Mouse (Mus musculus): ENCODE measurements around the gene Slc12a7. TPM values are rescaled to one million over a fixed set of nuclear protein-coding genes. Genes with fewer than 3 reads are reported as not detected.
A peak's percentile ranks its signal among the peaks of the same experiment; 100 is the strongest.

The Slc12a7 gene
- polyA plus RNA-seq, 1 experiment from 2014 or later = 44.8 TPM

GRCm38 (mm10) chr13:73799110-73799509, 66.2 kb downstream of the Slc12a7 start:
- Histone ChIP-seq H3K36me3 (ENCODE audit: control insufficient read depth, insufficient read depth, low read length) (peaks cover 32% of the 10 kb centered on the region), H3K9ac (ENCODE audit: low read length) (no peak overlapping the region), H3K27ac (ENCODE audit: low read depth, low read length) (no peak overlapping the region), H3K4me3 (ENCODE audit: low read depth, low read length) (no peak overlapping the region), H3K27me3 (ENCODE audit: control insufficient read depth, insufficient read depth, low read length) (no peaks in the 10 kb centered on the region), H3K4me1 (ENCODE audit: control insufficient read depth, insufficient read depth, low read length) (no peaks in the 10 kb centered on the region), H3K9me3 (ENCODE audit: control insufficient read depth, low read length) (no peaks in the 10 kb centered on the region), H3K4me2 (ENCODE audit: low read depth) (no peak overlapping the region)
- ATAC-seq (ENCODE audit: insufficient read depth, low FRiP score, low TSS enrichment) (no peak), DNase-seq (ENCODE audit: low spot score) (no peak)
- WGBS = 86% methylated on average over 5 of the region's 5 CpGs

GRCm38 (mm10) chr13:73803450-73804178, 70.7 kb downstream of the Slc12a7 start:
- ATAC-seq (ENCODE audit: insufficient read depth, low FRiP score, low TSS enrichment) = no peak
- H3K27ac ChIP-seq (ENCODE audit: low read depth, low read length) = no peak overlapping the region
- DNase-seq (ENCODE audit: low spot score) = no peak
- H3K4me1 ChIP-seq (ENCODE audit: control insufficient read depth, insufficient read depth, low read length) = no peaks in the 10 kb centered on the region
- no peaks in the 10 kb centered on the region for H3K9me3 ChIP-seq (ENCODE audit: control insufficient read depth, low read length)
- no peaks in the 10 kb centered on the region for H3K27me3 ChIP-seq (ENCODE audit: control insufficient read depth, insufficient read depth, low read length)
- H3K4me2 ChIP-seq (ENCODE audit: low read depth) = no peak overlapping the region
- no peak overlapping the region for H3K9ac ChIP-seq (ENCODE audit: low read length)
- WGBS = 92% methylated on average over 8 of the region's 8 CpGs
- no peak overlapping the region for H3K4me3 ChIP-seq (ENCODE audit: low read depth, low read length)
- peaks cover 24% of the 10 kb centered on the region for H3K36me3 ChIP-seq (ENCODE audit: control insufficient read depth, insufficient read depth, low read length)

- 94% methylated on average over 5 of the region's 5 CpGs for WGBS
- no peaks in the 10 kb centered on the region for H3K27me3 ChIP-seq (ENCODE audit: control insufficient read depth, insufficient read depth, low read length)
- ATAC-seq (ENCODE audit: insufficient read depth, low FRiP score, low TSS enrichment) (no peak), DNase-seq (ENCODE audit: low spot score) (no peak)
- no peak overlapping the region for H3K9ac ChIP-seq (ENCODE audit: low read length)
- peaks cover 21% of the 10 kb centered on the region for H3K36me3 ChIP-seq (ENCODE audit: control insufficient read depth, insufficient read depth, low read length)
- H3K27ac ChIP-seq (ENCODE audit: low read depth, low read length) = no peak overlapping the region
- H3K4me3 ChIP-seq (ENCODE audit: low read depth, low read length) = no peak overlapping the region
- no peak overlapping the region for H3K4me2 ChIP-seq (ENCODE audit: low read depth)
- H3K9me3 ChIP-seq (ENCODE audit: control insufficient read depth, low read length) = no peaks in the 10 kb centered on the region
- no peaks in the 10 kb centered on the region for H3K4me1 ChIP-seq (ENCODE audit: control insufficient read depth, insufficient read depth, low read length)
These were observed 72.0 kb downstream of the Slc12a7 start for GRCm38 (mm10) chr13:73804914-73805313.

GRCm38 (mm10) chr13:73812936-73813335, 80.0 kb downstream of the Slc12a7 start:
- Histone ChIP-seq H3K9me3 (ENCODE audit: control insufficient read depth, low read length) (no peaks in the 10 kb centered on the region), H3K9ac (ENCODE audit: low read length) (no peak overlapping the region), H3K27ac (ENCODE audit: low read depth, low read length) (no peak overlapping the region), H3K36me3 (ENCODE audit: control insufficient read depth, insufficient read depth, low read length) (peaks cover 32% of the 10 kb centered on the region), H3K4me2 (ENCODE audit: low read depth) (no peak overlapping the region), H3K27me3 (ENCODE audit: control insufficient read depth, insufficient read depth, low read length) (no peaks in the 10 kb centered on the region), H3K4me1 (ENCODE audit: control insufficient read depth, insufficient read depth, low read length) (no peaks in the 10 kb centered on the region), H3K4me3 (ENCODE audit: low read depth, low read length) (no peak overlapping the region)
- 90% methylated on average over 3 of the region's 3 CpGs for WGBS
- DNase-seq (ENCODE audit: low spot score) = no peak
- ATAC-seq (ENCODE audit: insufficient read depth, low FRiP score, low TSS enrichment) = no peak

- Histone ChIP-seq H3K4me2 (ENCODE audit: low read depth) (no peak overlapping the region), H3K4me3 (ENCODE audit: low read depth, low read length) (no peak overlapping the region), H3K27ac (ENCODE audit: low read depth, low read length) (no peak overlapping the region), H3K4me1 (ENCODE audit: control insufficient read depth, insufficient read depth, low read length) (no peaks in the 10 kb centered on the region), H3K36me3 (ENCODE audit: control insufficient read depth, insufficient read depth, low read length) (peaks cover 30% of the 10 kb centered on the region), H3K9ac (ENCODE audit: low read length) (no peak overlapping the region), H3K27me3 (ENCODE audit: control insufficient read depth, insufficient read depth, low read length) (no peaks in the 10 kb centered on the region), H3K9me3 (ENCODE audit: control insufficient read depth, low read length) (no peaks in the 10 kb centered on the region)
- WGBS = 89% methylated on average over 7 of the region's 7 CpGs
- DNase-seq (ENCODE audit: low spot score) = no peak
- no peak for ATAC-seq (ENCODE audit: insufficient read depth, low FRiP score, low TSS enrichment)
These were observed 81.3 kb downstream of the Slc12a7 start for GRCm38 (mm10) chr13:73814181-73814580.

GRCm38 (mm10) chr13:73816338-73816737, 83.4 kb downstream of the Slc12a7 start:
- peaks cover 21% of the 10 kb centered on the region for H3K36me3 ChIP-seq (ENCODE audit: control insufficient read depth, insufficient read depth, low read length)
- no peak for DNase-seq (ENCODE audit: low spot score)
- WGBS = 67% methylated on average over 6 of the region's 6 CpGs

GRCm38 (mm10) chr13:73818921-73819320, 86.0 kb downstream of the Slc12a7 start:
- Histone ChIP-seq H3K9me3 (ENCODE audit: control insufficient read depth, low read length) (no peaks in the 10 kb centered on the region), H3K9ac (ENCODE audit: low read length) (no peak overlapping the region), H3K36me3 (ENCODE audit: control insufficient read depth, insufficient read depth, low read length) (peaks cover 13% of the 10 kb centered on the region), H3K27ac (ENCODE audit: low read depth, low read length) (no peak overlapping the region), H3K4me2 (ENCODE audit: low read depth) (no peak overlapping the region), H3K4me1 (ENCODE audit: control insufficient read depth, insufficient read depth, low read length) (no peaks in the 10 kb centered on the region), H3K4me3 (ENCODE audit: low read depth, low read length) (no peak overlapping the region), H3K27me3 (ENCODE audit: control insufficient read depth, insufficient read depth, low read length) (no peaks in the 10 kb centered on the region)
- no peak for DNase-seq (ENCODE audit: low spot score)
- no peak for ATAC-seq (ENCODE audit: insufficient read depth, low FRiP score, low TSS enrichment)
- WGBS = 80% methylated on average over 3 of the region's 3 CpGs

More at GRCm38 (mm10) chr13:73816338-73816737, 83.4 kb downstream of the Slc12a7 start:
- H3K9me3 ChIP-seq (ENCODE audit: control insufficient read depth, low read length) = no peaks in the 10 kb centered on the region
- no peak for ATAC-seq (ENCODE audit: insufficient read depth, low FRiP score, low TSS enrichment)
- H3K4me3 ChIP-seq (ENCODE audit: low read depth, low read length) = no peak overlapping the region
- H3K4me1 ChIP-seq (ENCODE audit: control insufficient read depth, insufficient read depth, low read length) = no peaks in the 10 kb centered on the region
- H3K27ac ChIP-seq (ENCODE audit: low read depth, low read length) = no peak overlapping the region
- H3K27me3 ChIP-seq (ENCODE audit: control insufficient read depth, insufficient read depth, low read length) = no peaks in the 10 kb centered on the region
- no peak overlapping the region for H3K4me2 ChIP-seq (ENCODE audit: low read depth)
- H3K9ac ChIP-seq (ENCODE audit: low read length) = no peak overlapping the region

GRCm38 (mm10) chr13:73821251-73821650, 88.4 kb downstream of the Slc12a7 start:
- Histone ChIP-seq H3K4me2 (ENCODE audit: low read depth) (no peak overlapping the region), H3K36me3 (ENCODE audit: control insufficient read depth, insufficient read depth, low read length) (peaks cover under 1% of the 10 kb centered on the region; the same call in 1 of the 2 replicates), H3K4me3 (ENCODE audit: low read depth, low read length) (no peak overlapping the region), H3K9me3 (ENCODE audit: control insufficient read depth, low read length) (no peaks in the 10 kb centered on the region), H3K27me3 (ENCODE audit: control insufficient read depth, insufficient read depth, low read length) (no peaks in the 10 kb centered on the region), H3K9ac (ENCODE audit: low read length) (no peak overlapping the region), H3K27ac (ENCODE audit: low read depth, low read length) (no peak overlapping the region), H3K4me1 (ENCODE audit: control insufficient read depth, insufficient read depth, low read length) (no peaks in the 10 kb centered on the region)
- 88% methylated on average over 7 of the region's 7 CpGs for WGBS
- ATAC-seq (ENCODE audit: insufficient read depth, low FRiP score, low TSS enrichment) (no peak), DNase-seq (ENCODE audit: low spot score) (no peak)

- Histone ChIP-seq H3K36me3 (ENCODE audit: control insufficient read depth, insufficient read depth, low read length) (no peaks in the 10 kb centered on the region), H3K9me3 (ENCODE audit: control insufficient read depth, low read length) (no peaks in the 10 kb centered on the region), H3K4me1 (ENCODE audit: control insufficient read depth, insufficient read depth, low read length) (no peaks in the 10 kb centered on the region), H3K27ac (ENCODE audit: low read depth, low read length) (no peak overlapping the region), H3K4me2 (ENCODE audit: low read depth) (no peak overlapping the region), H3K9ac (ENCODE audit: low read length) (no peak overlapping the region), H3K27me3 (ENCODE audit: control insufficient read depth, insufficient read depth, low read length) (no peaks in the 10 kb centered on the region), H3K4me3 (ENCODE audit: low read depth, low read length) (no peak overlapping the region)
- 0 out of 2 replicates have a peak, but pooled peaks have one; percentile 28 for ATAC-seq (ENCODE audit: insufficient read depth, low FRiP score, low TSS enrichment)
- peak; percentile 41 for DNase-seq (ENCODE audit: low spot score)
- 70% methylated on average over 4 of the region's 4 CpGs for WGBS
These were observed 89.4 kb downstream of the Slc12a7 start for GRCm38 (mm10) chr13:73822187-73822800.

All from neural tube, embryonic 11.5 days (tissue).